Mouse (Mus musculus): ENCODE measurements around the gene Kif26b. TPM values are rescaled to one million over a fixed set of nuclear protein-coding genes. Genes with fewer than 3 reads are reported as not detected.

Gene Kif26b
- polyA plus RNA-seq, 1 experiment from 2014 or later, result 10.0 TPM

DNA sequence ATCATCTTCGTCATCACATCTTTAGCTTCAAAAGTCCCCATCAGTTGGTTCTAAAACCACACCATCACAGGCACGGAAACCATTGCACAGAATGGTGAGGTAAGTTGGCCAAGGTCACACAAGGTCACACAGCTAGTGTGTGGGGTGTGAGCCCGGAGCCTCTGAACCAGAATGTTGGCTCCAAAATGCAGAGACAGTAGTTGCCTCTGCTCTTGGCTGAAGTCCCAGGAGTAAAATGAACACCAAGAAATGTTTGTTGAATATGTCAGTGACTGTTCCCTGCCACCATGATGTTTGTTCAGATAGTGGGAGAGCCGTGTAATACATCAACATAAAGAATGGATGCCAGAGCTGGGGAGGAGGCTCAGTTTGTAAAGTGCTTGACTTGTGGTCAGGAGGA, 193.9 kb downstream of the Kif26b start:
- H3K27me3 ChIP-seq (replicated peaks), result no peaks in the 10 kb centered on the region
- H3K4me3 ChIP-seq, result no peak overlapping the region
- no peak overlapping the region for H3K4me2 ChIP-seq
- H3K27ac ChIP-seq, result no peak overlapping the region
- ATAC-seq (replicated peaks), result no peak
- H3K9ac ChIP-seq, result no peak overlapping the region
- H3K9me3 ChIP-seq, result no peaks in the 10 kb centered on the region
- H3K36me3 ChIP-seq (replicated peaks), result no peaks in the 10 kb centered on the region
- WGBS, result 83% methylated on average over 4 of the region's 4 CpGs
- no peaks in the 10 kb centered on the region for H3K4me1 ChIP-seq

GRCm38 (mm10) chr1:178725536-178725935, 196.6 kb downstream of the Kif26b start:
- Histone ChIP-seq H3K4me3 (no peak overlapping the region), H3K27ac (no peak overlapping the region), H3K9ac (no peak overlapping the region), H3K36me3 (replicated peaks) (no peaks in the 10 kb centered on the region), H3K27me3 (replicated peaks) (no peaks in the 10 kb centered on the region), H3K9me3 (no peaks in the 10 kb centered on the region), H3K4me2 (no peak overlapping the region), H3K4me1 (no peaks in the 10 kb centered on the region)
- WGBS, result 32% methylated on average over 3 of the region's 3 CpGs
- ATAC-seq (replicated peaks), result no peak

GRCm38 (mm10) chr1:178728256-178728655, 199.3 kb downstream of the Kif26b start:
- no peak for ATAC-seq (replicated peaks)
- Histone ChIP-seq H3K9ac (no peak overlapping the region), H3K36me3 (replicated peaks) (no peaks in the 10 kb centered on the region), H3K4me3 (no peak overlapping the region), H3K4me1 (no peaks in the 10 kb centered on the region), H3K27me3 (replicated peaks) (no peaks in the 10 kb centered on the region), H3K27ac (no peak overlapping the region), H3K9me3 (no peaks in the 10 kb centered on the region), H3K4me2 (no peak overlapping the region)
- WGBS, result 90% methylated on average over 6 of the region's 6 CpGs

GRCm38 (mm10) chr1:178730271-178730670, 201.3 kb downstream of the Kif26b start:
- no peak overlapping the region for H3K4me2 ChIP-seq
- H3K4me3 ChIP-seq, result no peak overlapping the region
- 94% methylated on average over 3 of the region's 3 CpGs for WGBS
- H3K4me1 ChIP-seq, result no peaks in the 10 kb centered on the region
- H3K9ac ChIP-seq, result no peak overlapping the region
- no peak overlapping the region for H3K27ac ChIP-seq
- no peak for ATAC-seq (replicated peaks)
- no peaks in the 10 kb centered on the region for H3K9me3 ChIP-seq
- H3K27me3 ChIP-seq (replicated peaks), result no peaks in the 10 kb centered on the region
- no peaks in the 10 kb centered on the region for H3K36me3 ChIP-seq (replicated peaks)

DNA sequence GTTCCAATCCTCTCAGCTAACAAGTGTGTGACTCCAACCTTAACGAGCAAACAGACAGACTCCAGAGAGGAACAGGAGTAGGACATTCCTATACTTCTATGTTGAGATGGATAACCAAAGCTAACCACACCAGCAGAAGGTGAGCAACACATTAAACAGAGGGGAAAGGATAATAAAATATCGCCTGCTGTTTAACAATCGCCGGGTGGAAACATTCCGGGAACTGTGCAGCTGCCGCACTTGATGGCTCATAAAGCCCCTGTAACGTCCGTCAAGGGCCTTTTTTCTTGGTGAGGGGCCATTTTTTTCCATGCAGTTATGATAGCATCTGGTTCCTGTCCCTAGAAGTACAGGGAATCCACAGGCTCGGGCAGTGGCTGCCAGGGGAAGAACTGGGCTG, 204.1 kb downstream of the Kif26b start:
- Histone ChIP-seq H3K4me2 (no peak overlapping the region), H3K36me3 (replicated peaks) (no peaks in the 10 kb centered on the region), H3K9me3 (no peaks in the 10 kb centered on the region), H3K4me1 (no peaks in the 10 kb centered on the region), H3K4me3 (no peak overlapping the region), H3K27me3 (replicated peaks) (no peaks in the 10 kb centered on the region), H3K27ac (no peak overlapping the region), H3K9ac (no peak overlapping the region)
- WGBS, result 71% methylated on average over 9 of the region's 9 CpGs
- ATAC-seq (replicated peaks), result no peak

DNA sequence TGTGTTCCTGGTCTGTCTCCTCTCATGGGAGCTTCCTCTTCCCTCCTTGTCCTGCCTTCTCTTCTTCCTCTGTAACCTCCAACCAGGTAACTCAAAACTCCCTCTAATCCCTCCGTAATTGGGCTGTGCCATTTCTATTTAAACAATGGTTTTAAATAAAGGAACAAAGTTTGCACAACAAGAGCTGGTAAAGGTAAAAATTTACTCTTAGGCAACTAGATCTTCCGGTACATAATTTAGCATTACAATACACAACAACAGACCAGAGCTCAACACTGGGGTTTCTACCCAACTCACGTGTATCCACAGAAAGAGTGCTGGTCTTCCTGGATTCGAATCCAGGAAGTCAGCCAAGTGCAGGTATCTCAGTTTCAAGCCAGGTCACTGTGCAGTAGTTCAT, 205.7 kb downstream of the Kif26b start:
- Histone ChIP-seq H3K27me3 (replicated peaks) (no peaks in the 10 kb centered on the region), H3K4me3 (no peak overlapping the region), H3K27ac (no peak overlapping the region), H3K36me3 (replicated peaks) (no peaks in the 10 kb centered on the region), H3K4me1 (no peaks in the 10 kb centered on the region), H3K9me3 (no peaks in the 10 kb centered on the region), H3K9ac (no peak overlapping the region), H3K4me2 (no peak overlapping the region)
- 71% methylated on average over 4 of the region's 4 CpGs for WGBS
- no peak for ATAC-seq (replicated peaks)

DNA sequence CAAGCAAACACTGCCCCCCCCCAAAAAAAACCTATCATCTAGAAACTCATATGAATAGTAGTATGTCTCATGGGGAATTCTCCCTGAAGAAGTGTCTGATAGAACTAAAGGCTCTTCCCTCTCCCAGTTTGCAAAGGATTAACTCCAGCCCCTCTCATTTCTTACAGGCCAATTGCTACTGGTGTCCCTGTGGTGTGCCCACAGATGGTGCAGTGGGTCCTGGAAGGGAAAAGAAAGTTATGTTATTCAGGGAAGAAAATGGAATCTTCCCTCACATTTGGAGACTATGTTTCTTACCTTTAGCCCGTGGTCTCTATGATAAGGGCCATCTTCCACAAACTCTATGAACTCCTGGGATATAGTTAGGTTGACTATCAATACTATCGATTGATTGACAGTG, 208.0 kb downstream of the Kif26b start:
- Histone ChIP-seq H3K4me1 (no peaks in the 10 kb centered on the region), H3K27me3 (replicated peaks) (no peaks in the 10 kb centered on the region), H3K9ac (no peak overlapping the region), H3K4me2 (no peak overlapping the region), H3K36me3 (replicated peaks) (no peaks in the 10 kb centered on the region), H3K4me3 (no peak overlapping the region), H3K27ac (no peak overlapping the region), H3K9me3 (no peaks in the 10 kb centered on the region)
- WGBS, result 92% methylated on average over 2 of the region's 2 CpGs
- ATAC-seq (replicated peaks), result no peak

GRCm38 (mm10) chr1:178743820-178744219, 214.9 kb downstream of the Kif26b start:
- Histone ChIP-seq H3K27ac (no peak overlapping the region), H3K4me2 (no peak overlapping the region), H3K9me3 (no peaks in the 10 kb centered on the region), H3K27me3 (replicated peaks) (no peaks in the 10 kb centered on the region), H3K36me3 (replicated peaks) (no peaks in the 10 kb centered on the region), H3K4me3 (no peak overlapping the region), H3K9ac (no peak overlapping the region), H3K4me1 (peaks cover 4% of the 10 kb centered on the region; the same call in 1 of the 2 replicates)
- no peak for ATAC-seq (replicated peaks)
- WGBS, result 87% methylated on average over 5 of the region's 5 CpGs

- Histone ChIP-seq H3K9me3 (no peaks in the 10 kb centered on the region), H3K27ac (no peak overlapping the region), H3K27me3 (replicated peaks) (no peaks in the 10 kb centered on the region), H3K4me3 (no peak overlapping the region), H3K36me3 (replicated peaks) (no peaks in the 10 kb centered on the region), H3K4me2 (no peak overlapping the region), H3K9ac (no peak overlapping the region), H3K4me1 (peaks cover 4% of the 10 kb centered on the region; the same call in 1 of the 2 replicates)
- 56% methylated on average over 7 of the region's 7 CpGs for WGBS
- ATAC-seq (replicated peaks), result no peak
Measured at GRCm38 (mm10) chr1:178744526-178744925, 215.6 kb downstream of the Kif26b start.

GRCm38 (mm10) chr1:178744961-178745360, 216.0 kb downstream of the Kif26b start:
- Histone ChIP-seq H3K27me3 (replicated peaks) (no peaks in the 10 kb centered on the region), H3K4me1 (peaks cover 4% of the 10 kb centered on the region; the same call in 1 of the 2 replicates), H3K9me3 (no peaks in the 10 kb centered on the region), H3K4me3 (no peak overlapping the region), H3K27ac (no peak overlapping the region), H3K4me2 (no peak overlapping the region), H3K9ac (no peak overlapping the region), H3K36me3 (replicated peaks) (no peaks in the 10 kb centered on the region)
- 0 out of 2 replicates have a peak, but pooled peaks have one; percentile 58 for ATAC-seq (replicated peaks)
- 56% methylated on average over 6 of the region's 6 CpGs for WGBS

GRCm38 (mm10) chr1:178745471-178745870, 216.5 kb downstream of the Kif26b start:
- Histone ChIP-seq H3K4me1 (peaks cover 4% of the 10 kb centered on the region; the same call in 1 of the 2 replicates), H3K27ac (no peak overlapping the region), H3K4me3 (no peak overlapping the region), H3K27me3 (replicated peaks) (no peaks in the 10 kb centered on the region), H3K9me3 (no peaks in the 10 kb centered on the region), H3K4me2 (no peak overlapping the region), H3K9ac (no peak overlapping the region), H3K36me3 (replicated peaks) (no peaks in the 10 kb centered on the region)
- ATAC-seq (replicated peaks), result no peak
- 82% methylated on average over 6 of the region's 6 CpGs for WGBS

- 61% methylated on average over 13 of the region's 13 CpGs for WGBS
- Histone ChIP-seq H3K4me3 (no peak overlapping the region), H3K9me3 (no peaks in the 10 kb centered on the region)
Measured at GRCm38 (mm10) chr1:178747279-178748221, 218.6 kb downstream of the Kif26b start.

GRCm38 (mm10) chr1:178748222-178748600, 219.3 kb downstream of the Kif26b start:
- peaks cover 4% of the 10 kb centered on the region; the same call in 1 of the 2 replicates for H3K4me1 ChIP-seq
- no peaks in the 10 kb centered on the region for H3K27me3 ChIP-seq (replicated peaks)
- no peaks in the 10 kb centered on the region for H3K9me3 ChIP-seq
- ATAC-seq (replicated peaks), result no peak
- H3K9ac ChIP-seq, result no peak overlapping the region
- H3K4me2 ChIP-seq, result no peak overlapping the region
- 64% methylated on average over 7 of the region's 7 CpGs for WGBS
- peak overlapping the region; percentile 49 for H3K27ac ChIP-seq
- H3K4me3 ChIP-seq, result no peak overlapping the region
- no peaks in the 10 kb centered on the region for H3K36me3 ChIP-seq (replicated peaks)

More at GRCm38 (mm10) chr1:178747279-178748221, 218.6 kb downstream of the Kif26b start:
- ATAC-seq (replicated peaks), result no peak
- H3K36me3 ChIP-seq (replicated peaks), result no peaks in the 10 kb centered on the region
- peaks cover 4% of the 10 kb centered on the region; the same call in 1 of the 2 replicates for H3K4me1 ChIP-seq
- no peak overlapping the region for H3K9ac ChIP-seq
- no peak overlapping the region for H3K4me2 ChIP-seq
- H3K27ac ChIP-seq, result peak overlapping the region; percentile 49; the same call in 1 of the 2 replicates
- no peaks in the 10 kb centered on the region for H3K27me3 ChIP-seq (replicated peaks)
